8 mouse cellular contexts compared by ENCODE assay signal in genomic region chr8:11924165-11924564, GRCm38 (mm10).
DNase-seq lines count a peak whose midpoint lies in the region; ATAC-seq and TF ChIP-seq lines count a peak whose summit lies in the region.

No protein-coding gene starts in this region.

- no peak overlapping the region for H3K4me3 ChIP-seq in lung, adult 2 months (replicated peaks; ENCODE audit: extremely low read depth, low read depth, low read length)

- TF ChIP-seq POLR2A in brain, embryonic 14.5 days (IDR thresholded peaks at IDR 0.05; ENCODE audit: borderline replicate concordance, extremely low read depth, insufficient read depth, insufficient read length, poor library complexity, severe bottlenecking) = no peak
- TF ChIP-seq POLR2A in lung, adult 2 months (IDR thresholded peaks at IDR 0.05; ENCODE audit: borderline replicate concordance, extremely low read depth, low read depth, low read length) = no peak

- TF ChIP-seq CTCF in brain, embryonic 14.5 days (IDR thresholded peaks at IDR 0.05; ENCODE audit: borderline replicate concordance, extremely low read depth, insufficient read depth, insufficient read length) = peak; percentile 62; the same call in 1 of the 2 replicates
- TF ChIP-seq CTCF in lung, adult 2 months (IDR thresholded peaks at IDR 0.05; ENCODE audit: insufficient read depth, low read length) = peak; percentile 37

- DNase-seq in 416B (ENCODE audit: low read depth) (peak; percentile 81), MN1 (ENCODE audit: low spot score) (no peak)
- DNase-seq in brain, embryonic 14.5 days (ENCODE audit: low read depth) = peak; percentile 69
- DNase-seq in kidney, postnatal 25 days = peak; percentile 61 to 73
- DNase-seq in lung, adult 2 months = peak; percentile 64
- peak; percentile 24 for DNase-seq in right cerebral cortex, postnatal 25 days

- 51% methylated on average over 11 of the region's 11 CpGs for WGBS in lung, adult 2 months

- no peaks in the 10 kb centered on the region for H3K4me1 ChIP-seq in lung, adult 2 months (ENCODE audit: control insufficient read depth, insufficient read depth, low read length)

- ATAC-seq in CD4-positive, CD25-positive, alpha-beta regulatory T cell, adult 4 months = peak; percentile 51
- peak; percentile 52; the same call in 1 of the 2 replicates for ATAC-seq in frontal cortex, adult (ENCODE audit: low TSS enrichment)
